Mouse (Mus musculus) embryonic fibroblast, embryonic 13.5 days (primary cell): ENCODE results near the gene Txnip.

ENCODE experiments used
- CTCF ChIP-seq: IDR thresholded peaks from 2 replicates; pipeline ENCODE4 v1.5.1; 2011; ENCODE audit warnings: mild to moderate bottlenecking, control low read depth, low read length, moderate library complexity, borderline replicate concordance; ENCODE audit not compliant: insufficient read depth
- POLR2A ChIP-seq: IDR thresholded peaks from 2 replicates; pipeline ENCODE4 v1.6.1; 2011; ENCODE audit warnings: low read depth, mild to moderate bottlenecking, control low read depth, low read length, moderate library complexity

GRCm38 (mm10) chr3:96548824-96549223, 8.9 kb upstream of the Txnip start:
- TF ChIP-seq CTCF (no peak), POLR2A (no peak)
